Mouse (Mus musculus) inflammation-experienced regulatory T-cells, adult 6 months (primary cell): Measurements from ENCODE around the gene Bsnd. TPM values are rescaled to one million over a fixed set of nuclear protein-coding genes. Genes with fewer than 3 reads are reported as not detected.
A peak's percentile ranks its signal among the peaks of the same experiment; 100 is the strongest.

ENCODE experiments used
- ATAC-seq: one replicate; pipeline ENCODE4 v1.8.0; 2017
- polyA plus RNA-seq, 3 experiments: library from polyadenylated mRNA; unstranded; fragments of 100-300 nt; shearing (Covaris generic); gene quantifications; one replicate each; pipeline ENCODE4 v1.2.1; 2017

The Bsnd gene
- polyA plus RNA-seq, 3 experiments from 2014 or later, result not detected

DNA sequence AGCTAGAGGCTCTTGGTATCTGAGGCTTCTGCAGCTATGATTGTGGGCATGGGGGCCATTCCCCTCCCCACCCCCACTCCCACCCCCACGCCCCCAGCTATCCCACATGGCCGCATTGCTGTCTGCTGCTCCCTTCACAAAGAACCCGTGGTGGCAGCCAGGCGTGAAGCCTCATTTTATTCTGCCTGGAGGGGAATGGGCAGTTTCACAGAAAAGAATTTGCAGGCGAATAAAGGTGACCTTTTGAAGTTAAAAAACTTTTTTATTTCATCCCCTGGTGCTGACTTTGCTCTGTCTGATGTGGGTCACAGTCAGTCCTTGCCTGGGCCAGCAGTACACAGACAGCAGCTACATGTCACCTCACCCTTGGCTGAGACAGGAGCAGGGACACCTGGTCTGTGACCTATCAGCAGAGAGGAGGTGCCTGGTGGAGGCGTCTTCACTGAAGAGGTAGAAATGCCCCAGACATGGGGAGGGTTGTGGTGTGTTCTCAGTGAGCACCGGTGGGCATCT, 8.8 kb downstream of the Bsnd start:
- no peak for ATAC-seq

DNA sequence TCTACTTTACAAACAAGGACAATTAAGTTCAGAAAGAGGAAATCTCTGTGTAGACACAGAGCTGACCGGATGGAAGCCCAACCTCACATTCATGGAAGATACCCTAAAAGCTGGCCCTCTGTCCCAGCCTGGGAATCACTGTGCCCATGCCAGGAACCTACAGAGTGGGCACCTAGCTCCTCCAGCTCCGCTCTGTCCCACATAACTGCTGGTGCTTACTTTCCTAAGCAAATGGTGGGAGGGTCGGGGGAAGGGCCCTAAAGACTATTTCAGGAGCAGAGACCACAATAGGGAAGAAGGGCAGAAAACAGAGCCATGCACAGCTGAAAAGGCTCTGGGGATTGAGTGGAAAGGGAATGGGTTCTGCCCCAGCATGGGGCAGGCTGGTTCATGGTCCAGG, 11.5 kb downstream of the Bsnd start:
- ATAC-seq, result no peak

DNA sequence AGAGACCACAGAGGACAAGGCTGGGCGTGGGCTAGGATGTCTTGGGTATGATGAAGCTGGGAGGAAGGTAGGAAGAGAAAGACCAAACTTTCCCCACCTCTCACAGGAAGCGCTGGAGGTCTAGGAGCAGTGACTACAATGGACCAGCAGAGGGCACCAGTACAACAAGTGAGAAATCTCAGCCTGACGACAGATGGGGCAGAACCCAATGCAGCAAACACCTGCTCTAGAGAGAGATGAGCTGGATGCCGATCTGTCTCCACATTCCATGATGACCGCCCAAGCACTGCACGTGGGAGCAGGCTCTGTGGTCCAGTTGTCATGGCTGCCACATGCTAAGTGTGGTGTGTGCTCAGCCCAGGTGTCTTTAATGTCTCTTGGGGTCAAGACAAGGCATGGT, 17.8 kb downstream of the Bsnd start:
- peak; percentile 61 for ATAC-seq

- ATAC-seq, result no peak
Observed at GRCm38 (mm10) chr4:106472335-106472734, 19.7 kb downstream of the Bsnd start.

GRCm38 (mm10) chr4:106470921-106471320, 21.2 kb downstream of the Bsnd start:
- no peak for ATAC-seq

DNA sequence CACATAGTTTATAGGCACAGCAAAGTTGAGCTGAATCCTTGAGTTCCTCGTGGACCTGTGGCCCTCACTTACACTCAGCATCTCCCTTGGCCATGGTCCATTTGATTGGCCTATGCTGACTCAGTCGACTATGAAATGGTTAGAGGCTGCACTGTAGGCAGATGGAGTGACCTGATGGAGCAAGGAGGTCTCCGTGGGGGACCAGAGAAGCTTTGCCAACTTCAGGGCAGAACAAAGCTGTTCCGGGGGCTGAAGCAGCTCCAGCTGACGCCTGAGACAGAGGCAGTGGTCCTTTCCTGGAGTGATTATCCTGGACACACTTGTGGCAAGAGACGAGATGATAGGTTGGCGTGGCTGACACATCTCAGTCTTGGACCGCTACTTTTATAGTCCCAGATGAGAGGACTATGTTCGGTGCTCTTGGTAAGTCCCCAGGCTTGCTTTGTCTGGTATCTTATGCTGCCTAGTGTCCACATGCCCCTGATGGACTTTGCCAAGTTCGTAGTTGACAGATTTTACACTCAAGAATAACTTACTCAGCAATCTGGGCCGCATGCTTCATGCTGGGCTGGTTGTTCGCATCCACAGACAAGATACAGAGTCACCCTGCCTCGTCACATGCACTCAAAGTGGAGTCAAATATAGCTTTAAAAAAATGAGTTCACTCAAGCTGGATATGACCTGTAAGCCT, 24.5 kb downstream of the Bsnd start:
- ATAC-seq, result no peak

GRCm38 (mm10) chr4:106463174-106463801, 28.8 kb downstream of the Bsnd start:
- ATAC-seq, result no peak

GRCm38 (mm10) chr4:106462524-106462923, 29.6 kb downstream of the Bsnd start:
- no peak for ATAC-seq

DNA sequence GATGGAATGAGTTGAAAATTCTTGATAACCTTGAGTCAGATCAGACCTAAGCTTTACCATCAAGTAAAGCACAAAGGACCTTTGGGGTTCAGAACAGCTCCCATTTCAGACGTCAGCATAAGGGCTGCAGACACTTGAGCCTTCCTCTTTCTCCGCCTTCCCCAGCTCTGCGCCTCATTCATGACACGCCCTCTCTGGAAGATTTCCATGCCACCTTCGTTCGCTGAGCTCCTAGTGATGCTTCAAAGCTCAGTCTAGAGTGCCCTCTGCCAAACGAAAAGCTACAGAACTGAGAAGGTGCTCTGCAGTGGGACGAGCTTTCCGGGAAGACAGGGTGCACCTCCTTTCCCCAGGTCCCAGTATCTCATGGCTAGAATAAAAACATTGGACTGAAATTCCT, 30.1 kb downstream of the Bsnd start:
- ATAC-seq, result no peak

DNA sequence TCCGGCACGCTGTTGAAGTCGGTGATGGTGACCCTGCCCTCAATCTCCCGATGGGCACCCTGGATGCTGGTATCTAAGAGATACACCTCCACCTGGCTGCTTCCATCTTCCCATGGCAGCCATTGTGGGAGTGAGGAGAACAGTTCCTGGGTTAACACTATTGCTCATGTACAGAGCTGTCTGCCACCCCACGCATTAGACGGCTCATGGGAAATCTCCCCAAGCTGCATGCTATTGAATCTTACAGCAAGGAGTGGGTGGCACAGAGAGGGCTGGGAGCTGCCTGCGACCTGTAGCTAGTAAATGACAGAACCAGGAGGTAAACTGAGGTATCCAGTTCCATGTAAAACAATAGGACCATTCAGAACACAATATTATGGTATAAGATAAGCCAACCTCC, 37.5 kb downstream of the Bsnd start:
- no peak for ATAC-seq

- no peak for ATAC-seq
Observed at GRCm38 (mm10) chr4:106453516-106453915, 38.6 kb downstream of the Bsnd start.

DNA sequence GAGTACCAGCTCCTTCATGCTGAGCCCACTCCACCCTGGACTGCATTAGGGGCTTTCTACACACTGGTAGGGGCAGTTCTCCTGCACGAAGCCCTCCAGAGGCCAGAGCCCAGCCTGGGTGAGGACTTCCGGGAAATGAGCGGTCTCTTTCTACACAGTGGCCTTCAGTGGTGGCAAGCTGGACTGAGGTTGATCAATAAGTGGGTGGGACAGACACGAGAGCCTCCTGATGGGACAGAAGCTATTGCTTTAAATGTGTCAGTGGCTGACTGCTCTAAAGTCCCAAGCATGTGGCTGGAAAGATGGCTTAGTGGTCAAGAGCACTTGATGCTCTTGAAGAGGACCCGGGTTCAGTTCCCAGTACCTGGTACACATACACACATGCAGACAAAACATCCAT, 39.0 kb downstream of the Bsnd start:
- no peak for ATAC-seq

GRCm38 (mm10) chr4:106452401-106452800, 39.7 kb downstream of the Bsnd start:
- no peak for ATAC-seq

GRCm38 (mm10) chr4:106449306-106449705, 42.8 kb downstream of the Bsnd start:
- ATAC-seq, result no peak

GRCm38 (mm10) chr4:106443182-106443581, 48.9 kb downstream of the Bsnd start:
- no peak for ATAC-seq

- no peak for ATAC-seq
Observed at GRCm38 (mm10) chr4:106438763-106439162, 53.3 kb downstream of the Bsnd start.

- ATAC-seq, result no peak
Observed at GRCm38 (mm10) chr4:106437207-106437606, 54.9 kb downstream of the Bsnd start.

DNA sequence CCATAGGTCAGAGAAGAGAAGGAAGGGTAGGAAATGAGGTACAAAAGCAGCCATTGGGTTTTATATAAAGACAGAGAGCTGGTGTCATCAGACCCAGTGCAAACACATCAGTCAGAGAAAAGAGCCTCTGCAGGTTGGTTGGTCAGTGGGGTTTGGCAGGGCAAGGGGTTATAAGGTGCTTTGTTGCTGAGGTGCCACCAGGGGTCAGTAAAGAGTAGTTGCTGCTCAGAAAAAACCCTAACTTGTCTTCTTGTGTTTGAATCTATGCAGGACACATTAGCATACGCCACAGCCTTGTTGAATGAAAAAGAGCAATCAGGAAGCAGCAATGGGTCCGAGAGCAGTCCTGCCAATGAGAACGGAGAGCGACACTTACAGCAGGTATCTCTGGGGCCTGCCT, 55.6 kb downstream of the Bsnd start:
- no peak for ATAC-seq

GRCm38 (mm10) chr4:106435426-106435825, 56.7 kb downstream of the Bsnd start:
- no peak for ATAC-seq

Other genes with a start within 250 kb of the Bsnd start
- 10 to 100 TPM in 2 of 3 experiments, 1 to 10 TPM in 1; 5.2 to 11.9 (median 10.6) TPM for gene Usp24, start 176.1 kb downstream of the Bsnd start, polyA plus RNA-seq
- not detected for gene Pcsk9, start 28.0 kb downstream of the Bsnd start, polyA plus RNA-seq
- gene Dhcr24, start 68.8 kb upstream of the Bsnd start, polyA plus RNA-seq, result 1 to 10 TPM; 2.3 to 6.0 (median 4.0) TPM
- under 1 TPM in 1 of 3 experiments, not detected in 2; 0.82 TPM for gene Lexm, start 125.0 kb upstream of the Bsnd start, polyA plus RNA-seq
- gene Ttc22, start 130.1 kb upstream of the Bsnd start, polyA plus RNA-seq, result not detected
- 10 to 100 TPM in 2 of 3 experiments, 1 to 10 TPM in 1; 9.6 to 12.1 (median 10.0) TPM for gene Pars2, start 158.8 kb upstream of the Bsnd start, polyA plus RNA-seq
- 10 to 100 TPM; 40.1 to 63.1 (median 60.4) TPM for gene Ttc4, start 186.7 kb upstream of the Bsnd start, polyA plus RNA-seq
- gene Mroh7, start 238.6 kb upstream of the Bsnd start, polyA plus RNA-seq, result not detected
- not detected for gene Fam151a, start 241.6 kb upstream of the Bsnd start, polyA plus RNA-seq